Mouse (Mus musculus) stomach, embryonic 14.5 days (tissue): ENCODE results near the gene Nxn. TPM values are rescaled to one million over a fixed set of nuclear protein-coding genes. Genes with fewer than 3 reads are reported as not detected.

ENCODE experiments used
- ATAC-seq: fragments of 200-750 bp; cut with Nextera tagmentation; 2 replicates; pipeline ENCODE4 v1.8.0; 2017; ENCODE audit warnings: low read depth, moderate TSS enrichment; ENCODE audit not compliant: insufficient number of reproducible peaks, insufficient read depth, low FRiP score
- H3K27ac ChIP-seq: fragments of 300-500 bp; sonication (generic); 2 replicates; pipeline ENCODE4 v1.5.1; 2014; ENCODE audit warnings: mild to moderate bottlenecking, low read length, moderate library complexity, mixed read lengths
- H3K27me3 ChIP-seq: fragments of 300-500 bp; sonication (generic); 2 replicates; pipeline ENCODE4 v1.6.1; 2014; ENCODE audit warnings: low read length, control low read depth, mixed read lengths; ENCODE audit not compliant: control insufficient read depth, insufficient read depth
- H3K36me3 ChIP-seq: fragments of 300-500 bp; sonication (generic); 2 replicates; pipeline ENCODE4 v1.6.1; 2014; ENCODE audit warnings: mild to moderate bottlenecking, control low read depth, low read length, moderate library complexity, mixed read lengths; ENCODE audit not compliant: control insufficient read depth, insufficient read depth
- H3K4me1 ChIP-seq: fragments of 300-500 bp; sonication (generic); 2 replicates; pipeline ENCODE4 v1.6.1; 2014; ENCODE audit warnings: low read length, control low read depth, mixed read lengths; ENCODE audit not compliant: control insufficient read depth, insufficient read depth
- H3K4me2 ChIP-seq: fragments of 300-500 bp; sonication (generic); replicated peaks from 2 replicates; pipeline ENCODE4 v1.6.1; 2014; ENCODE audit warnings: low read depth, low read length, control low read depth
- H3K4me3 ChIP-seq: fragments of 300-500 bp; sonication (generic); 2 replicates; pipeline ENCODE4 v1.5.1; 2014; ENCODE audit warnings: low read depth, low read length, control low read depth
- H3K9ac ChIP-seq: fragments of 300-500 bp; sonication (generic); replicated peaks from 2 replicates; pipeline ENCODE4 v1.6.1; 2014; ENCODE audit warnings: low read depth, mild to moderate bottlenecking, control low read depth, low read length, moderate library complexity, mixed read lengths
- H3K9me3 ChIP-seq: fragments of 300-500 bp; sonication (generic); 2 replicates; pipeline ENCODE4 v1.6.1; 2016; ENCODE audit warnings: low read depth, low read length, control low read depth; ENCODE audit not compliant: control insufficient read depth
- WGBS: fragments of 180-500 bp; shearing (Covaris S2); extraction: QIAGEN DNeasy Blood & Tissue Kit; methylation state at CpG from one replicate; pipeline ENCODE4 v1.1.7; 2014; 5-methylcytosine and 5-hydroxymethylcytosine counted together
- polyA plus RNA-seq: library from polyadenylated mRNA; unstranded; fragments of >200 nt; fragmentation: Nextera tagmentation; extraction: Ambion mirVana; gene quantifications from 2 replicates; pipeline ENCODE4 v1.2.1, GENCODE M21; 2014

Gene Nxn
- polyA plus RNA-seq, 1 experiment from 2014 or later, result 50.4 TPM

DNA sequence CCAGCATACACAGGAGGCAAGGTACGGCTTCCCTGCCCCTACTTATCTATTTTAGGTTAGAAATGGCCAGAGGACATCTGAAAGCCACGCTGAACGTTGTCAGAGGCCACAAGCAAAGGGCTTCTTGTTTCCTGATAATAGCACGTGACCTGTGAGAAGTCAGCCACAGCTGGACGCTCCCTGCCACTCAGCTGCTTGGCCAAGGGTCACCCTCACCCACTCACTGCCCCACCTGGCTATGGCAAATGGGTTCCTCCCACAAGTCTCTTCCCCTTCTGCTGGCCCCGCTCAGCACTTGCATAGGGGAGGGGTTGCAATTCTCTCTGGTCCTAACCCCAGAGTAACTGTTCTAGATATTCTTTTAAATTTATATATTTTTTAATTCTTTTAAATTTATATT is 43.5 kb downstream of the Nxn start:
- Histone ChIP-seq H3K9ac (no peak overlapping the region), H3K27me3 (no peaks in the 10 kb centered on the region), H3K9me3 (no peaks in the 10 kb centered on the region), H3K4me1 (peaks cover 43% of the 10 kb centered on the region), H3K36me3 (peaks cover 3% of the 10 kb centered on the region; the same call in 1 of the 2 replicates), H3K4me3 (no peak overlapping the region), H3K27ac (no peak overlapping the region), H3K4me2 (no peak overlapping the region)
- ATAC-seq, result no peak
- 70% methylated on average over 6 of the region's 6 CpGs for WGBS

DNA sequence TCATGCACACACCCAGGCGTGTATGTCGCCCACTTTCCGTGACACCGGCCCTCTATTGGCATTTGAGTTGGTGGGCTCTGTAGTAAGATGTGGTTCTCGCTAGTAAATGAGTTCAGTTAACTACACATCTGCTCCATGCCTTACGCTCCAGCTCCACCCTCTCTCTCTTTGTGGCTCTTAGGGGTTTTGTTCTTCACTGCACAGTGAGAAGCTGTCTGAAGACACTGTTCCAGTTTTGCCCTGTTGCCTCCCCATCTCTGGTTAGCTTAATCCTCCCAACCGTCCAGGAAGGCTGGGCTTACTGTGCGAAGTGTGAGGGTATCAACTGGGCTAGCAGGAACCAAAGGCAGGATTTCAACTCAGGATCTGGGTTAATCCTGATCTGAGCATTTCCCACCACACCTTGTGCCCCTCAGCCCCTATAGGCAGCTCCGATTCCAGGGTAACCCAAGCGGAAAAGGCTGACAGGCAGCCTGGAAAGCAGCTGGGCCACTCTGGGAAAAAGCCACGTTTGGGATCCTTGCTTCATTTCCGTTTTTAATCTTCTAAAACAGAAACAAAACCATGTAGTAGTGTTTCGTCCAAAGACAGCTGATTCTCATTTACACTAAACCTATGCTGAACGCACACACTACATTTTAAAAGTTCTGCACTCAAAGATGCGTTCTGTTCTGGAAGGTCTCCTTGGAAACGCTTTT is 45.9 kb downstream of the Nxn start:
- Histone ChIP-seq H3K9me3 (no peaks in the 10 kb centered on the region), H3K4me1 (peaks cover 38% of the 10 kb centered on the region), H3K36me3 (peaks cover 3% of the 10 kb centered on the region; the same call in 1 of the 2 replicates), H3K4me2 (no peak overlapping the region), H3K27ac (peak overlapping the region; percentile 64), H3K9ac (no peak overlapping the region), H3K27me3 (no peaks in the 10 kb centered on the region), H3K4me3 (no peak overlapping the region)
- 70% methylated on average over 16 of the region's 16 CpGs for WGBS
- ATAC-seq, result no peak

- no peak overlapping the region for H3K4me3 ChIP-seq
- WGBS, result 32% methylated on average over 3 of the region's 3 CpGs
- H3K9ac ChIP-seq, result no peak overlapping the region
- H3K4me1 ChIP-seq, result peaks cover 31% of the 10 kb centered on the region
- no peaks in the 10 kb centered on the region for H3K9me3 ChIP-seq
- no peak overlapping the region for H3K4me2 ChIP-seq
- peaks cover 3% of the 10 kb centered on the region; the same call in 1 of the 2 replicates for H3K36me3 ChIP-seq
- H3K27ac ChIP-seq, result no peak overlapping the region
- ATAC-seq, result no peak
- no peaks in the 10 kb centered on the region for H3K27me3 ChIP-seq
Observed at GRCm38 (mm10) chr11:76351624-76352011, 47.3 kb downstream of the Nxn start.

DNA sequence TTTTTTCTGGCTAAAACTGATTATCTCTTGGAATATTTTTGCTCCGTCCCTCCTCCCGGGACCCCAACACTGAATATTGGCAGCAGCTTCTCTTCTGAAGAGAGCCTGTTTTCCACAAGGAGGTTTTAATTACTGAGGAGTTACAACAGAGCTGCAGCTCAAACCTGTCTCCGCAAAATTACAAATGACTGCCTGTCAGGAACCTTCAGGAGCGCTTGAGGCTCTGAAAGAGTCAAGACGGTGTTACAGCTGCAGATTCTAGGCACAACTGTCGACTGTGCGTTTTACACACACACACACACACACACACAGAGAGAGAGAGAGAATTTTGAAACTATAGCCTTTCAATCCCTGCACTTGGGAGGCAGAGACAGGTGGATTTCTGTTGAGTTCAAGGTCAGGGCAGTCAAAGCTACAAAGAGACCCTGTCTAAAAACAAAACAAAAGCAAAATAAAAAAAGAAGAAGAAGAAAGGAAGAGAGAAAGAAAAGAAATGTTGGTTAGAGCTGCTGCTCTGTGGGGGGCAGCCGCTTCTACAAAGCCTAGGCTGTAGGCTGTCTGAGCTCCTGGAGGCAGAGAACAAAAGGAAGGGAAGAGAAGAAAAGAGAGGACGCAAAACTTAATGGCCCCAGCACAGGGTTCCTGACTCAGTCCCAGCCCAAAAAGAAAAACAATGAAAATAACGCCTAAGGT is 47.9 kb downstream of the Nxn start:
- Histone ChIP-seq H3K4me2 (no peak overlapping the region), H3K4me1 (peaks cover 31% of the 10 kb centered on the region), H3K36me3 (peaks cover 3% of the 10 kb centered on the region; the same call in 1 of the 2 replicates), H3K27me3 (no peaks in the 10 kb centered on the region), H3K27ac (no peak overlapping the region), H3K9me3 (no peaks in the 10 kb centered on the region), H3K4me3 (no peak overlapping the region), H3K9ac (no peak overlapping the region)
- WGBS, result 42% methylated on average over 10 of the region's 10 CpGs
- ATAC-seq, result no peak

- Histone ChIP-seq H3K27ac (no peak overlapping the region), H3K9me3 (no peaks in the 10 kb centered on the region), H3K9ac (no peak overlapping the region), H3K4me1 (peaks cover 25% of the 10 kb centered on the region), H3K36me3 (peaks cover 3% of the 10 kb centered on the region; the same call in 1 of the 2 replicates), H3K27me3 (no peaks in the 10 kb centered on the region), H3K4me3 (no peak overlapping the region), H3K4me2 (no peak overlapping the region)
- no peak for ATAC-seq
- 54% methylated on average over 5 of the region's 5 CpGs for WGBS
Observed at GRCm38 (mm10) chr11:76349833-76350232, 49.1 kb downstream of the Nxn start.

GRCm38 (mm10) chr11:76347589-76347988 is 51.4 kb downstream of the Nxn start:
- Histone ChIP-seq H3K9me3 (no peaks in the 10 kb centered on the region), H3K4me3 (no peak overlapping the region), H3K27ac (no peak overlapping the region), H3K4me1 (peaks cover 25% of the 10 kb centered on the region), H3K9ac (no peak overlapping the region), H3K27me3 (no peaks in the 10 kb centered on the region), H3K4me2 (no peak overlapping the region), H3K36me3 (no peaks in the 10 kb centered on the region)
- 80% methylated on average over 4 of the region's 4 CpGs for WGBS
- no peak for ATAC-seq

DNA sequence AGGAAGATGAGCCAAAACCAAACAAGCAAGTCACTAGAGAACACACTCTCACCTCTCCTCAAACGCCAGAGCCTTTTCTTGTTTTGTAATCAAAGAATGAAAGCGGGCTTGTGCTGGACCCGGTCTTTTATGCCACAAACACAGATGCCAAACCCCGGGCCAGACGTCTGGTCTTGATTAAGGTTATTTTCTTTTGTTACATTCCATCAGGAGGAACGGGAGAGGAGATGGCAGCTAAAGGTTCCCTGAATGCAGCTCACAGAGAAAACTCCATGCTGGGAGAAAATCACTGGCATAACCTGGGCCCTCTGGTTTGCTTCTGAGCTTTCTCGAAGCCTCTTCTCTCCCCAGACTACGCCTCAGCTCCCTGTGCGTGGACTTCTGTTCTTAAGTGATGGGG is 55.9 kb downstream of the Nxn start:
- H3K4me3 ChIP-seq, result no peak overlapping the region
- H3K9ac ChIP-seq, result no peak overlapping the region
- no peaks in the 10 kb centered on the region for H3K9me3 ChIP-seq
- H3K27ac ChIP-seq, result no peak overlapping the region
- no peak for ATAC-seq
- 55% methylated on average over 9 of the region's 9 CpGs for WGBS
- no peaks in the 10 kb centered on the region for H3K27me3 ChIP-seq
- no peaks in the 10 kb centered on the region for H3K36me3 ChIP-seq
- H3K4me1 ChIP-seq, result peaks cover 31% of the 10 kb centered on the region
- no peak overlapping the region for H3K4me2 ChIP-seq

DNA sequence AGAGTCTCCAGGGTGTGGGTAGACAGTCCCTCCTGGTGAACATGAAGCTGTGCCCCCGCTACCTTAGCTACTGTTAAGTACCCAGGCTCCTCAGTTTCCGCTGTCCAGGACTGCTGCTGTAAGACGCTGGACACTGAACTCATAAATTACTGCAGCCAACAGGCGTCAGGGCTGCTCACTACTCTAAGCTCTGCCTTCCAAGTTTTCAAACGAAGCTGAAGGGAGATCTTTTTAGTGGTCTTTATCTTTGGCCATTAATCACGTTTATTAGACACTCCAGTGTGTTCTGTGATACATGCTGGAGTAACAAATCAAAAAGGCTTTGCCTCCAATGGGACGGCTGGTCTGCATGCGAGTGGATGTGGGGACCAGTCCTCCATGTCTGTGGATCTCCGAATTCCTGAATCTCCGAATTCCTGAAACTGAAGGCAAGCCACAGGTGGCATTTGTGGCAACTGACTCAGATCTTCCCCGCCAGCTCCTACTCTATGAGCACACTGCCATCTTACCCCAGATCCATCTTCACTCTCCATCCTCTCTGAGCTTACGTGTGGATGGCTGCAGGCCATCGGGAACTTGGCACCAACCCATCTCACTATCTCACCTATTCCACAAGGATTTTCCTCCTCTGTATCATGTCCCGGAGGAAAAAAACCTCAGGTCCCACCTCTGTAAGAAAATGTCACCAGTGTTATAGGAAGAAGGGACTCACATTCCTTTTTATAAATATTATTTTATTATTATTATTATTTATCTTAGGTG is 56.9 kb downstream of the Nxn start:
- WGBS, result 42% methylated on average over 14 of the region's 14 CpGs
- Histone ChIP-seq H3K9me3 (no peaks in the 10 kb centered on the region), H3K4me3 (no peak overlapping the region), H3K9ac (no peak overlapping the region), H3K27ac (peak overlapping the region; percentile 69; the same call in 1 of the 2 replicates), H3K27me3 (no peaks in the 10 kb centered on the region), H3K36me3 (no peaks in the 10 kb centered on the region), H3K4me2 (no peak overlapping the region), H3K4me1 (peaks cover 33% of the 10 kb centered on the region)
- no peak for ATAC-seq
